12 mouse cellular contexts compared by ENCODE assay signal in genomic region chr2:163696763-163697162, GRCm38 (mm10). TPM values are rescaled to one million over a fixed set of nuclear protein-coding genes. Genes with fewer than 3 reads are reported as not detected.
DNase-seq lines count a peak whose midpoint lies in the region; ATAC-seq and TF ChIP-seq lines count a peak whose summit lies in the region.
"Had no signal": no experiment of that assay in that cellular context is flagged by ENCODE, and none has a peak within 500 bp of the region (broad histone marks: within the 10 kb centered on the region; RNA-seq: fewer than 3 reads in every experiment).

No protein-coding gene starts in this region.

- ATAC-seq in heart, embryonic 15.5 days (replicated peaks; ENCODE audit: insufficient number of reproducible peaks, insufficient read depth, low FRiP score, low read depth) = 0 out of 2 replicates have a peak, but pooled peaks have one; percentile 20
- no peak for ATAC-seq in midbrain, embryonic 14.5 days (ENCODE audit: low FRiP score, low TSS enrichment)
- ATAC-seq in embryonic facial prominence, embryonic 15.5 days (ENCODE audit: insufficient number of reproducible peaks, low FRiP score, low TSS enrichment, low read depth) = no peak
- ATAC-seq in midbrain, postnatal 0 days (ENCODE audit: low FRiP score) = no peak
- ATAC-seq: intestine, postnatal 0 days had no signal

- TF ChIP-seq POLR2A in small intestine, adult 2 months (IDR thresholded peaks at IDR 0.05; ENCODE audit: low read depth, low read length) = no peak

- H3K9ac ChIP-seq in heart, embryonic 15.5 days = peak overlapping the region; percentile 17; the same call in 1 of the 2 replicates
- H3K9ac ChIP-seq in midbrain, embryonic 14.5 days (replicated peaks; ENCODE audit: low read length) = no peak overlapping the region
- no peak overlapping the region for H3K9ac ChIP-seq in embryonic facial prominence, embryonic 15.5 days
- no peak overlapping the region for H3K9ac ChIP-seq in midbrain, postnatal 0 days (replicated peaks; ENCODE audit: low read length, poor library complexity, severe bottlenecking)

- TF ChIP-seq CTCF in small intestine, adult 2 months (IDR thresholded peaks at IDR 0.05; ENCODE audit: extremely low read depth, insufficient read length, insufficient replicate concordance, low read depth, low read length) = no peak
- no peak for TF ChIP-seq CTCF in midbrain, postnatal 0 days (IDR thresholded peaks at IDR 0.05)

- H3K4me3 ChIP-seq in heart, embryonic 15.5 days = no peak overlapping the region
- H3K4me3 ChIP-seq in midbrain, embryonic 10.5 days = no peak overlapping the region
- no peak overlapping the region for H3K4me3 ChIP-seq in midbrain, embryonic 14.5 days (replicated peaks; ENCODE audit: low read depth, low read length)
- no peak overlapping the region for H3K4me3 ChIP-seq in embryonic facial prominence, embryonic 15.5 days (replicated peaks)
- H3K4me3 ChIP-seq in small intestine, adult 2 months (ENCODE audit: low read depth, low read length) = no peak overlapping the region
- no peak overlapping the region for H3K4me3 ChIP-seq in midbrain, postnatal 0 days (ENCODE audit: low read depth, low read length)

- H3K36me3 ChIP-seq in heart, embryonic 15.5 days = no peaks in the 10 kb centered on the region
- H3K36me3 ChIP-seq in midbrain, embryonic 10.5 days = no peaks in the 10 kb centered on the region
- no peaks in the 10 kb centered on the region for H3K36me3 ChIP-seq in midbrain, embryonic 14.5 days (ENCODE audit: control insufficient read depth, insufficient read depth, low read length)
- no peaks in the 10 kb centered on the region for H3K36me3 ChIP-seq in embryonic facial prominence, embryonic 15.5 days
- H3K36me3 ChIP-seq in small intestine, adult 2 months (ENCODE audit: control insufficient read depth, insufficient read depth, low read length) = no peaks in the 10 kb centered on the region
- no peaks in the 10 kb centered on the region for H3K36me3 ChIP-seq in midbrain, postnatal 0 days (ENCODE audit: insufficient read depth, low read length)

- H3K4me1 ChIP-seq in heart, embryonic 15.5 days (replicated peaks) = peaks cover 68% of the 10 kb centered on the region
- peaks cover 51% of the 10 kb centered on the region for H3K4me1 ChIP-seq in midbrain, embryonic 10.5 days
- H3K4me1 ChIP-seq in midbrain, embryonic 14.5 days (ENCODE audit: control insufficient read depth, insufficient read depth, low read length) = no peaks in the 10 kb centered on the region
- peaks cover 16% of the 10 kb centered on the region for H3K4me1 ChIP-seq in embryonic facial prominence, embryonic 15.5 days
- peaks cover 13% of the 10 kb centered on the region; the same call in 1 of the 2 replicates for H3K4me1 ChIP-seq in small intestine, adult 2 months (ENCODE audit: control insufficient read depth, insufficient read depth, insufficient read length, low read length)
- H3K4me1 ChIP-seq in midbrain, postnatal 0 days (ENCODE audit: insufficient read depth, low read length) = no peaks in the 10 kb centered on the region

- no peak for DNase-seq in heart, postnatal 4 days
- DNase-seq in midbrain, embryonic 10.5 days (ENCODE audit: low spot score) = no peak
- DNase-seq in midbrain, embryonic 14.5 days = no peak
- no peak for DNase-seq in midbrain, postnatal 0 days (ENCODE audit: low spot score)
- DNase-seq: cerebellum, adult 8-10 months; gastrocnemius, postnatal 36 days; lung, adult 18-20 months; retina, postnatal 1 day had no signal

- H3K27me3 ChIP-seq in heart, embryonic 15.5 days = no peaks in the 10 kb centered on the region
- H3K27me3 ChIP-seq in midbrain, embryonic 10.5 days (ENCODE audit: low read depth, poor library complexity, severe bottlenecking) = no peaks in the 10 kb centered on the region
- no peaks in the 10 kb centered on the region for H3K27me3 ChIP-seq in midbrain, embryonic 14.5 days (ENCODE audit: control insufficient read depth, insufficient read depth, low read length)
- H3K27me3 ChIP-seq in embryonic facial prominence, embryonic 15.5 days = no peaks in the 10 kb centered on the region
- H3K27me3 ChIP-seq in small intestine, adult 2 months (ENCODE audit: control insufficient read depth, insufficient read depth, low read length) = no peaks in the 10 kb centered on the region
- H3K27me3 ChIP-seq in midbrain, postnatal 0 days (ENCODE audit: insufficient read depth, low read length) = no peaks in the 10 kb centered on the region

- H3K4me2 ChIP-seq in heart, embryonic 15.5 days = no peak overlapping the region
- no peak overlapping the region for H3K4me2 ChIP-seq in midbrain, embryonic 14.5 days (ENCODE audit: low read length)
- no peak overlapping the region for H3K4me2 ChIP-seq in embryonic facial prominence, embryonic 15.5 days (replicated peaks)
- H3K4me2 ChIP-seq in midbrain, postnatal 0 days (ENCODE audit: low read depth, low read length, poor library complexity, severe bottlenecking) = no peak overlapping the region

- peak overlapping the region; percentile 88 for H3K27ac ChIP-seq in heart, embryonic 15.5 days
- peak overlapping the region; percentile 55; the same call in 1 of the 2 replicates for H3K27ac ChIP-seq in midbrain, embryonic 10.5 days (replicated peaks)
- no peak overlapping the region for H3K27ac ChIP-seq in midbrain, embryonic 14.5 days (replicated peaks; ENCODE audit: low read depth, low read length)
- 0 out of 2 replicates have a peak overlapping the region, but pooled peaks have one; percentile 4 for H3K27ac ChIP-seq in embryonic facial prominence, embryonic 15.5 days (replicated peaks)
- H3K27ac ChIP-seq in small intestine, adult 2 months (ENCODE audit: insufficient read depth, low read depth, low read length) = 0 out of 2 replicates have a peak overlapping the region, but pooled peaks have one; percentile 5
- H3K27ac ChIP-seq in midbrain, postnatal 0 days (ENCODE audit: low read depth, low read length) = no peak overlapping the region

- WGBS in heart, embryonic 15.5 days = 58% methylated on average over 2 of the region's 2 CpGs
- WGBS in midbrain, embryonic 10.5 days = 37% methylated on average over 2 of the region's 2 CpGs
- 31% methylated on average over 2 of the region's 2 CpGs for WGBS in midbrain, embryonic 14.5 days
- WGBS in embryonic facial prominence, embryonic 15.5 days = 48% methylated on average over 2 of the region's 2 CpGs
- 67% methylated on average over 2 of the region's 2 CpGs for WGBS in small intestine, adult 2 months
- WGBS in midbrain, postnatal 0 days = 38% methylated on average over 2 of the region's 2 CpGs

- no peaks in the 10 kb centered on the region for H3K9me3 ChIP-seq in heart, embryonic 15.5 days (replicated peaks)
- no peaks in the 10 kb centered on the region for H3K9me3 ChIP-seq in midbrain, embryonic 10.5 days (replicated peaks)
- H3K9me3 ChIP-seq in midbrain, embryonic 14.5 days (ENCODE audit: control insufficient read depth, low read length) = no peaks in the 10 kb centered on the region
- H3K9me3 ChIP-seq in embryonic facial prominence, embryonic 15.5 days (replicated peaks) = no peaks in the 10 kb centered on the region
- no peaks in the 10 kb centered on the region for H3K9me3 ChIP-seq in midbrain, postnatal 0 days (ENCODE audit: low read length)

RNA-seq across cellular contexts. Expression of gene Pkig, which starts 38.6 kb away (rescaled TPM):
- polyA plus RNA-seq in heart, embryonic 15.5 days (2015; fragmentation: Nextera tagmentation; extraction: Ambion mirVana) = 289 and 356 TPM in 2 replicates
- 100 to 1,000 TPM; 204 to 207 TPM for total RNA-seq in heart, postnatal 4 days (2021)
- 163 and 190 TPM in 2 replicates for polyA plus RNA-seq in midbrain, embryonic 10.5 days (2016; fragmentation: Nextera tagmentation; extraction: Ambion mirVana)
- 115 and 128 TPM in 2 replicates for polyA plus RNA-seq in midbrain, embryonic 14.5 days (2014; fragmentation: Nextera tagmentation; extraction: Ambion mirVana)
- polyA plus RNA-seq in embryonic facial prominence, embryonic 15.5 days (2015; fragmentation: Nextera tagmentation; extraction: Ambion mirVana) = 152 and 155 TPM in 2 replicates
- 82.0 and 143 TPM in 2 replicates for polyA plus RNA-seq in small intestine, adult 2 months (2012; rRNA removed)
- total RNA-seq in midbrain, postnatal 0 days (2014; rRNA removed) = 90.5 and 102 TPM in 2 replicates
- 153 and 161 TPM in 2 replicates for polyA plus RNA-seq in midbrain, postnatal 0 days (2015; fragmentation: Nextera tagmentation; extraction: Ambion mirVana)

RNA-seq across cellular contexts. Expression of gene Serinc3, which starts 51.8 kb away (rescaled TPM):
- 54.8 and 57.1 TPM in 2 replicates for polyA plus RNA-seq in heart, embryonic 15.5 days (2015; fragmentation: Nextera tagmentation; extraction: Ambion mirVana)
- total RNA-seq in heart, postnatal 4 days (2021) = 100 to 1,000 TPM; 239 to 253 TPM
- polyA plus RNA-seq in midbrain, embryonic 10.5 days (2016; fragmentation: Nextera tagmentation; extraction: Ambion mirVana) = 24.7 and 28.7 TPM in 2 replicates
- 30.9 and 39.3 TPM in 2 replicates for polyA plus RNA-seq in midbrain, embryonic 14.5 days (2014; fragmentation: Nextera tagmentation; extraction: Ambion mirVana)
- polyA plus RNA-seq in embryonic facial prominence, embryonic 15.5 days (2015; fragmentation: Nextera tagmentation; extraction: Ambion mirVana) = 39.4 and 40.8 TPM in 2 replicates
- 121 and 262 TPM in 2 replicates for polyA plus RNA-seq in small intestine, adult 2 months (2012; rRNA removed)
- 96.1 and 101 TPM in 2 replicates for total RNA-seq in midbrain, postnatal 0 days (2014; rRNA removed)
- polyA plus RNA-seq in midbrain, postnatal 0 days (2015; fragmentation: Nextera tagmentation; extraction: Ambion mirVana) = 35.9 and 36.9 TPM in 2 replicates

RNA-seq across cellular contexts. Expression of gene Ada, which starts 53.3 kb away (rescaled TPM):
- polyA plus RNA-seq in heart, embryonic 15.5 days (2015; fragmentation: Nextera tagmentation; extraction: Ambion mirVana) = 3.0 and 8.4 TPM in 2 replicates
- 1 to 10 TPM; 1.8 to 2.4 TPM for total RNA-seq in heart, postnatal 4 days (2021)
- polyA plus RNA-seq in midbrain, embryonic 10.5 days (2016; fragmentation: Nextera tagmentation; extraction: Ambion mirVana) = 9.1 and 10.0 TPM in 2 replicates
- 2.8 and 3.4 TPM in 2 replicates for polyA plus RNA-seq in midbrain, embryonic 14.5 days (2014; fragmentation: Nextera tagmentation; extraction: Ambion mirVana)
- polyA plus RNA-seq in embryonic facial prominence, embryonic 15.5 days (2015; fragmentation: Nextera tagmentation; extraction: Ambion mirVana) = 8.1 and 8.4 TPM in 2 replicates
- 414 and 869 TPM in 2 replicates for polyA plus RNA-seq in small intestine, adult 2 months (2012; rRNA removed)
- total RNA-seq in midbrain, postnatal 0 days (2014; rRNA removed) = 1.4 and 2.6 TPM in 2 replicates
- 3.7 and 3.8 TPM in 2 replicates for polyA plus RNA-seq in midbrain, postnatal 0 days (2015; fragmentation: Nextera tagmentation; extraction: Ambion mirVana)

Comparison
In these comparisons a context has a peak if more than half of its experiments do, and no peak if none do; other contexts are left out.
1. H3K27ac ChIP-seq: peak in heart, embryonic 15.5 days (single experiment), midbrain, embryonic 10.5 days (single experiment), embryonic facial prominence, embryonic 15.5 days (single experiment) and small intestine, adult 2 months (single experiment); none in midbrain, embryonic 14.5 days (single experiment) and midbrain, postnatal 0 days (single experiment).
2. RNA of gene Ada, which starts 53.3 kb away (polyA plus RNA-seq): 414 to 869 TPM in small intestine, adult 2 months; 9.1 to 10.0 TPM in midbrain, embryonic 10.5 days, 8.1 to 8.4 TPM in embryonic facial prominence, embryonic 15.5 days, 3.7 to 3.8 TPM in midbrain, postnatal 0 days, 3.0 to 8.4 TPM in heart, embryonic 15.5 days and 2.8 to 3.4 TPM in midbrain, embryonic 14.5 days; every median in the first group is over 10 times any median in the second.